Mouse (Mus musculus) erythroblast, embryonic 14.5 days (primary cell): Measurements from ENCODE around the gene Cd180.

Experiments
- GATA1 ChIP-seq: IDR thresholded peaks from 2 replicates; pipeline ENCODE4 v1.6.1; 2012; ENCODE audit warnings: low read length, inconsistent platforms, mixed read lengths
- TAL1 ChIP-seq: IDR thresholded peaks from 3 replicates; pipeline ENCODE4 v1.6.1; 2012; ENCODE audit warnings: low read length, inconsistent platforms, mixed read lengths

GRCm38 (mm10) chr13:102665588-102666232 lies 27.6 kb upstream of the Cd180 start:
- TF ChIP-seq GATA1 (no peak), TAL1 (no peak)
